Mouse (Mus musculus) testis, postnatal 14 days (tissue): Measurements from ENCODE around the gene Olfr1133.
"Not testable (repeated sequence)": the region's sequence is repeated elsewhere in the genome, so short reads cannot be mapped to it uniquely, and the experiment has no call there.

Experiments used
- DNase-seq: peaks from one replicate; pipeline ENCODE4 v3.0.0; 2021; ENCODE audit warnings: low spot score

Olfr1133 gene

DNA sequence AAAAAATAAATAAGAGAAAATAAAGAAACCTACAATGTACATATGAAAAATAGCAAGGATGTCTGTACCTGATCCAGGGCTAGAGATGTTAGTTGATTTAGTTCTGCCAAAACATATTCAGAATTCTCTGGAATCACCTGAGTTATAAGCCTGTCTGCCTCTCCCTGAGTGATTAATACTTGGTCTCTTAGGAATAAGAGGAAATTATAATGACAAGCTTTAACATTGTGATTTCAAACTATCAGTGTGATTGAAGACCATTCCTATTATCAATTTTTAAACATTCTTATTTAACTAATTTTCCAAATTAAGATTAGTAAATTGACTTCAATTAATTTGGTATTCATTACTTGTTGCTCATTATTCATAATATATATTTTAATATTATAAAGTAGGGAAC lies at the start of gene Olfr1133:
Olfr1133 (minus strand) TSS at position 101 of the 400 bp plus-strand sequence.
- no peak for DNase-seq

DNA sequence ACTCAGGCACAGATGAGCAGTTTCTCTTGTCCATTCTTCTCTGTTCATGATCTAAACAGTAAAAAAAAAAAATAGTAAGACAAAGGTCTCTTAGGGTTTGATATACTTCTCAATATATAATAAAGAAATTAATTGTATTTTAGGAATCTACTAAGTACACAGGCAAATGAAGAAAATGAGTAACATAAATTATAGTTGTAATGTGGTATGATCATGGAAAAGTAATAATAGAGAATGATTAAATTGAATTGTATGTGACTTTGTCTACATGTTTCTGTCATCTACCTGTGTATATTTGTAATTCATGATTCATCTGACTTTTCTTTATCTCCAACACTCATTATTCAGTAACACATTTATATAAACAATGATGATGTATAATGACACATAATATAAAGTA lies 46.7 kb upstream of the Olfr1133 start, which contains the start of gene Olfr1136:
Olfr1136 (minus strand) TSS at position 101 of the 400 bp plus-strand sequence.
- no peak for DNase-seq

DNA sequence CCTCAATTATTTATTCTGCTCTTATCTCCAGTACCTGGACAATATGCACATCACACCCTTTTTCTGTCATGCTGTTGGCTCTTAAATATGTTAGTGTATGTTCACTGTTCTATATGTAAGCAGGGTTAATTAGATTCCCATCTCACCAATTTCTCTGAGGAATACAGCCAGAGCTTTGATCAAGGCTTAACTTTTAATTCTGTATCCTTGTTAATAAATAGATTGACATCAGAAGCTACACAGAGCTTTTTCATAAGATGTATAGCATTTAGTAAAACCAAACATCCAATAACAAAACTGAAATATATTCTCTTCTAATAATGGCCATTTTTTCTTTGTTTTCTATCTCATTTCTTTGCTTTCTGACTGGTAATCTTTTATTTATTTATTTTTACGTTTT lies 26.4 kb upstream of the Olfr1133 start, which contains the start of gene Olfr1135:
Olfr1135 (minus strand) TSS at position 101 of the 400 bp plus-strand sequence.
- DNase-seq, result no peak

DNA sequence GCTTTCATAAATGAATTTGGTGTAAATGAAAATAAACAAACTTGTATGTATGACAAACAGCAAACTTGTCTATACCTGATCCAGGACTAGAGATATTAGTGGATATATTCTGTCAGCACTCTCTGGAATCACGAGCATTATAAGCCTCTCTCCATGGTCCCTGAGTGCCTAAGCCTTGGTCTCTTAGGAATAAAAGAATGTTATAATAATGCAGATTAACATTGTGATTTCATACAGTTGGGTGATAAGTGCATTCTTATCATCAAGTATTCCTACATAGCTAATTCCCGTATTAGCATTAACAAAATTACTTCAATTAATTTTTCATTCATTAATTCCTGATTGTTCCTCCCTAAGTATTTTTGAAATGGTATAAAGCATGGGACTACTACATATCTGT lies 11.2 kb upstream of the Olfr1133 start, which contains the start of gene Olfr1134:
Olfr1134 (minus strand) TSS at position 101 of the 400 bp plus-strand sequence.
- no peak for DNase-seq

DNA sequence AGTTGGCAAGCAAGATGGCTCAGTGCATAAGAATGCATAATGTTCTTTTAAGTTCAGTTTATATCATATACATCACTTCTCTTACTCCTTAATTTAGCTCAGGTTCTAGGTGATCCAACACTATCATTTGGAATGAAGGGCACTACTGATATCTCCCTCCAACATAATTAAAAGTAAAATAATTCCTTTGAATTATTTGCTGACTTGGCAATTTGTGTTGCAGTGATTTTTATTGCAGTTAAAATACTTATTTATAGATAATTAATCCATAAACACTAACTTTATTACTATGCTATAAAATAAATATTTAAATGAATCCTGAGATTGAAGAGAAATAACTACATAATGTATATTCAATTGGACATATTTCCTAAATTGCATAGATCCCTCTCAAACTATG lies 4.7 kb downstream of the Olfr1133 start:
- DNase-seq, result no peak

DNA sequence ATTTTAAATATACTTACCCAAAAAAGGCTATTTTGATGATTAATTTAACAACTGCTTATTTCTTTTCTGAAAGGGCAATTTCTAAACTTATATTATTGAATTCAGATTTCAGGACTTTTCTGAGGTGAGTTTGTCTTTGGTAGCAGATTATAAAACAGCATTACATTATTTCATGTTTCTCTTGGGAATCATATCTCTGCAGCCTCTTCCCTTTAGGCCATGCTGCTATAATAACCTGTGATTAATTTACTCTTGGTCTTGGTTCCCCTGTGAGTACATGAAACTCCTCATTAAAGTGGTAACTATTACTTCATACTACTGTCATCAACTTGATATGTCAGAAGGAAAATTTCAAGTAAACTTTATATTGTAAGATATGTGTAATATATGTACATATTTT lies 9.7 kb downstream of the Olfr1133 start, which contains the start of gene Olfr1132:
Olfr1132 (minus strand) TSS at position 101 of the 400 bp plus-strand sequence.
- DNase-seq, result no peak

DNA sequence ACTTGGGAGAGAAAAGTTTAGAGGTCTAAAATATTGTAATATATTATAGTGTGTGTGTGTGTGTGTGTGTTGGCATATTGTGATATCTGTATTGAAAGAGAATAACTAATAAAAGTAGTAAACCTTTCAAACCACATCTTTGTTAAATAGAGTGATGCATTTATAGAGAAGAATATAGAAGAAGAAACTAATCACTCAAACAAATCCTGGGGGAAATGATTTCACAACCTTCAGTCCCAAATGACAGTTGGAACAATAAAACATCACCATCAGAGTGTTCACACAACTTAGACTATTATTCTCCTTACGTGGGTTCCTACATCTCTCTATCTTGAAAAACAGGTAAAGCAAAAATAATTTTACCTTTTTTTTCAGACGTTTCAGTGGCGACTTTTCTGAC lies 20.4 kb downstream of the Olfr1133 start, which contains the start of gene Olfr1131:
Olfr1131 (plus strand) TSS at position 301 of the 400 bp plus-strand sequence.
- no peak for DNase-seq

DNA sequence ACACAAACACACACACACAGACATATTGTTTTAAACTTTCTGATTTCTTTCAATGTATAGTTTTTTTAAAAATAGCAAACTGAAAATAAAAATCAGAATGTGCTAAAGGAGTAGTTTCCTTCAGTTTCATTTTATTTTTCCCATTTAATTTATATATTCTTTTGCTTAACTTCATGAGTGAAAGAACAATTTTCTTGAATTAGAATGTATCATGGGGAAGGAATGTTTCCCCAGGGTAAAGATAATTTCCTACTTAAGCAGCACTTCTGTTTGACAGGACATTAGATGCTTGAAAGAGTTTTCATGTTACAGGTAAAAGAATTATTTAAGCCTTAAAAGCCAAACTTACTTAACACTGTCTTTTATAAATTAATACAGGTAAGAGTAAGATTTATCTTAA lies 41.3 kb downstream of the Olfr1133 start, which contains the start of gene Olfr1130:
Olfr1130 (plus strand) TSS at position 301 of the 400 bp plus-strand sequence.
- DNase-seq, result not testable (repeated sequence)
